Mouse (Mus musculus): ENCODE measurements around the gene Kitl. TPM values are rescaled to one million over a fixed set of nuclear protein-coding genes. Genes with fewer than 3 reads are reported as not detected.

Gene Kitl
- polyA plus RNA-seq, 1 experiment from 2014 or later, result 43.4 TPM

DNA sequence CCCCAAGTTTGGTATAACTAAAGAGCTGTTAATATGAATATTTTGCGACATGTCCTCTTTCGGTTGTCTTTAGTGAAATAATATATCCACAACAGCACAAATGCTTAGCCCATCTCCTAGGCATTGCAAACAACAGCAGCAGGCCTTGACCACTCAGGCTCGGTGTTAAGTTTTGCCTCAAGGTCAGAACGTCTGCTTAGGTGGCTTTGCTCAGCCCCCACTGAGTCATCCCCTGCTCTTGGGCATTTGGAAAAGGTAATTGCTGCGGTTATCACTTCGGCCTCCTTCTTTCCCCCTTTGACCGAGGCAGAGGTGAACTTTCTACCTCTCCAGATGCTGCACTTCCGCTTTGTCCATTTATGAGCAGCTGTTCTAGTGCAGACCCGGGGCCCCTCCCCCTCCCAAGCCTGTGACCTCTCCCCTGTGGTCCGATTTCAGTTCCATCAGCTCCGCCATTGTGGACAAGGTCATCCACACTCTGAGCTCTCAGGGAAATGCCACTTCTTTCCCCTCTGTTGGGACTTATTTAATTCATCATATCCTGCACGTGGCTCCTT lies 23.0 kb downstream of the Kitl start:
- Histone ChIP-seq H3K27ac (ENCODE audit: low read length) (no peak overlapping the region), H3K27me3 (replicated peaks; ENCODE audit: control insufficient read depth, insufficient read depth, low read length) (no peaks in the 10 kb centered on the region), H3K4me1 (replicated peaks; ENCODE audit: control insufficient read depth, insufficient read depth, low read length) (no peaks in the 10 kb centered on the region), H3K9ac (replicated peaks; ENCODE audit: low read depth, low read length) (no peak overlapping the region), H3K36me3 (ENCODE audit: control insufficient read depth, insufficient read depth) (no peaks in the 10 kb centered on the region), H3K9me3 (ENCODE audit: control insufficient read depth, low read length) (no peaks in the 10 kb centered on the region), H3K4me2 (ENCODE audit: low read length) (no peak overlapping the region), H3K4me3 (replicated peaks; ENCODE audit: low read length) (no peak overlapping the region)
- ATAC-seq, result no peak
- WGBS, result 86% methylated on average over 12 of the region's 12 CpGs

DNA sequence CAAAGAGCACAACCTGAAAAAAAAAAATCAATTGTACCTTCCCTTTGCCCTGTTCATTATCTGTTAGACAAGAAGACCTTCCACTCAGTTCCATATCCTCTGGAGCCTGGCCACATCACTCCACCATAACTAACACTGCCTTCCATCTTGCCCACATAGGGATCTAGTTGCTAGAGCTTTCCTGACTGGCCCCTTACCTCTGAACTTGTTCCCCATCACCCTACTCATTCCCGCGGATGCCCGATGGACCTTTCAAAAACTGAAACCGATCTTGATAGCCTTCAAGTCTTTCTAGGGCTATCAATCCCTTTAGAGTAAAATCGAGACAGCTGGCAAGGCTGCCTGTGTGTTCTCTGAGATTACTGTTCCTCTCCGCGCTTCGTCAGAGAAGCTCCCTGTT lies 23.6 kb downstream of the Kitl start:
- Histone ChIP-seq H3K36me3 (ENCODE audit: control insufficient read depth, insufficient read depth) (no peaks in the 10 kb centered on the region), H3K4me3 (replicated peaks; ENCODE audit: low read length) (no peak overlapping the region), H3K4me1 (replicated peaks; ENCODE audit: control insufficient read depth, insufficient read depth, low read length) (no peaks in the 10 kb centered on the region), H3K4me2 (ENCODE audit: low read length) (no peak overlapping the region), H3K27me3 (replicated peaks; ENCODE audit: control insufficient read depth, insufficient read depth, low read length) (no peaks in the 10 kb centered on the region), H3K9ac (replicated peaks; ENCODE audit: low read depth, low read length) (no peak overlapping the region), H3K9me3 (ENCODE audit: control insufficient read depth, low read length) (no peaks in the 10 kb centered on the region), H3K27ac (ENCODE audit: low read length) (no peak overlapping the region)
- 93% methylated on average over 8 of the region's 8 CpGs for WGBS
- ATAC-seq, result no peak

DNA sequence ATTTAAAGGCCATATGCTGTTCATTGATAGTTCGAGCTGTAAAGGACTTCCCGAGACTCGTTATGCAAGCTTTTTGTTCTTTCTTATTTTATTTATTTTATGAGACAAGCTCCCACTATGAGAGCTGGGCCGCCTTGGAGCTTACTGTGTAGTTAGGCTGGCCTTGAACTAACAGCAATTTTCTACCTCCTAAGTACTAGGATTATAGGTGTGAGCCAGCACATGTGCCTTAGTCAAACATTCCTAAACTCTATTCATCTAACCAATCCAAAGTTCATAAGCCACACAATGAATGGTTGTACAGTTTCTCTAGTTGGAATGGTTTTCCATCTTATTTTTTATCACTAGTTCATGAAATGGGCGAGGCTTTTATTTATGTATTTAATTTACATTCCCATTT lies 28.3 kb downstream of the Kitl start:
- Histone ChIP-seq H3K27ac (ENCODE audit: low read length) (no peak overlapping the region), H3K27me3 (replicated peaks; ENCODE audit: control insufficient read depth, insufficient read depth, low read length) (no peaks in the 10 kb centered on the region), H3K4me3 (replicated peaks; ENCODE audit: low read length) (no peak overlapping the region), H3K4me1 (replicated peaks; ENCODE audit: control insufficient read depth, insufficient read depth, low read length) (no peaks in the 10 kb centered on the region), H3K9ac (replicated peaks; ENCODE audit: low read depth, low read length) (no peak overlapping the region), H3K4me2 (ENCODE audit: low read length) (no peak overlapping the region), H3K9me3 (ENCODE audit: control insufficient read depth, low read length) (no peaks in the 10 kb centered on the region), H3K36me3 (ENCODE audit: control insufficient read depth, insufficient read depth) (no peaks in the 10 kb centered on the region)
- no peak for ATAC-seq
- 81% methylated on average over 5 of the region's 5 CpGs for WGBS

DNA sequence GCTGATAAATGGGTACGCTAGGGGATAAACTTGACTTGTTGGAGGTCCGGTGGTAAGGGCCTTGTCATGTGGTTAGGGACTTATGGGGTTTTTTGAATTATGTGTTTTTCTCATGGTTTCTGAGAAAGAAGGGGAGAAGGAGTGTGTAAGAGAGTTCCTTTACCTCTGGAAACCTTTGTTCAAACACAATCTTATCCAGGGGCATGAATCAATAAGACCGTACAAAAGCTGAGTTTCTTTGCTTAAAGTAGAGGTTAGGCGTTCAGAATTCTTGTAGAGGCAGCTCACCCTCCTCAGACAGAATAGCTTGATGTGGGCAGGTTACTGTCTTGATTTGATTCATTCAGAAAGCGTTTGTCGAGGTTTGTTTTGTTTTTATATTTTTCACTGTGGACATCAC lies 28.7 kb downstream of the Kitl start:
- H3K9me3 ChIP-seq (ENCODE audit: control insufficient read depth, low read length), result no peaks in the 10 kb centered on the region
- H3K4me3 ChIP-seq (replicated peaks; ENCODE audit: low read length), result no peak overlapping the region
- no peaks in the 10 kb centered on the region for H3K27me3 ChIP-seq (replicated peaks; ENCODE audit: control insufficient read depth, insufficient read depth, low read length)
- H3K9ac ChIP-seq (replicated peaks; ENCODE audit: low read depth, low read length), result no peak overlapping the region
- no peak for ATAC-seq
- 93% methylated on average over 6 of the region's 6 CpGs for WGBS
- H3K4me2 ChIP-seq (ENCODE audit: low read length), result no peak overlapping the region
- H3K27ac ChIP-seq (ENCODE audit: low read length), result no peak overlapping the region
- no peaks in the 10 kb centered on the region for H3K36me3 ChIP-seq (ENCODE audit: control insufficient read depth, insufficient read depth)
- no peaks in the 10 kb centered on the region for H3K4me1 ChIP-seq (replicated peaks; ENCODE audit: control insufficient read depth, insufficient read depth, low read length)

DNA sequence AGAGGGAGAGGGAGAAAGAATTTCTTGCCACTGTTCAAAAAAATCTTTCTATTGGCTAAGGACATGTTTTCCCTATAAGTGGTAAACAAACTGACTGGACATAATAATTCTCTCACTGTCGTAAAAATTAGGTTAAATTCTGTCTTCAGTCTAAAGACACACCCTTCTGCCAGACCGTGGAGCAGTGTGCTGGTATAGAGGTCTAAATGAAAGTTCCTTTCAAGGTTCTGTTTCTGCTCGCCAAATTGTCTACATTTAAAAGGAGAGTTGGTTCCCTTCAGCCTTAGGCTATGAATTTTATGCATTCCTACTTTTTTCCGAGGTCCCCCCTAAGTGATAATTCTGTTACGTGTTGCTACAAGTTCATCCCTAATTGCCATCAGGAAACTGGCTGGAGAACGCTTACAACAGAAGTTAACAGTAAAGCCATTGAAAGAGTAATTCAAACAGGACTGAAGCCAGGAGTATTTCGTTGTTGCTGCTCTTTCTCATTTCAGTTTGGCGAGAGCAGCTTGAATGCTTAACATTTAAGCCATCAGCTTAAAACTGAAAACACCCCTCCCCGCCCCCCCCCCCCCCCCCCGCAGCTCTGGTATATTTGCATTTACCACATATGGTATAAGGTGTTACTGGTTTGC lies 35.8 kb downstream of the Kitl start:
- 13% methylated on average over 10 of the region's 10 CpGs for WGBS
- Histone ChIP-seq H3K27ac (ENCODE audit: low read length) (no peak overlapping the region), H3K36me3 (ENCODE audit: control insufficient read depth, insufficient read depth) (no peaks in the 10 kb centered on the region), H3K9me3 (ENCODE audit: control insufficient read depth, low read length) (no peaks in the 10 kb centered on the region), H3K9ac (replicated peaks; ENCODE audit: low read depth, low read length) (no peak overlapping the region), H3K4me3 (replicated peaks; ENCODE audit: low read length) (no peak overlapping the region), H3K4me2 (ENCODE audit: low read length) (peak overlapping the region; percentile 25; the same call in 1 of the 2 replicates), H3K27me3 (replicated peaks; ENCODE audit: control insufficient read depth, insufficient read depth, low read length) (no peaks in the 10 kb centered on the region), H3K4me1 (replicated peaks; ENCODE audit: control insufficient read depth, insufficient read depth, low read length) (peaks cover 20% of the 10 kb centered on the region)
- peak; percentile 61 for ATAC-seq

DNA sequence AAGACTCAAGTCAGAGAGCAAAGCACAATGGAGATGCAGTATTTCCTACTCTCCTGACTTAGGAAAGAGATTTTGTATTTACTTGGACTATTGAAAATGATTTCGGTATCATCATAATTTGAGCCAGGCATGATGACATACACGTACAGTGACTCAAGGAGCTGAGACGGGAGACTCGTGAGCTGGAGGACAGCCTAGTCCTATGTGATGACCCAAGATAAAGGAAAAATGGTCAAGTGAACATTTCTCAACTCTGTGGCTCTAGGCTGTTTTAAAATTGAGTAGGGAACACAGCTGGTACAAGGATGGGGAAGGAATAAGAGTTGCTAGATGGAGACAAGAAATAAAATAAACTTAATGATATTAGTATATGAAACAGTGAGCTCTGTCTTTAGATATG lies 37.0 kb downstream of the Kitl start:
- H3K9me3 ChIP-seq (ENCODE audit: control insufficient read depth, low read length), result no peaks in the 10 kb centered on the region
- H3K9ac ChIP-seq (replicated peaks; ENCODE audit: low read depth, low read length), result no peak overlapping the region
- no peak overlapping the region for H3K4me3 ChIP-seq (replicated peaks; ENCODE audit: low read length)
- H3K27me3 ChIP-seq (replicated peaks; ENCODE audit: control insufficient read depth, insufficient read depth, low read length), result no peaks in the 10 kb centered on the region
- H3K4me2 ChIP-seq (ENCODE audit: low read length), result no peak overlapping the region
- WGBS, result 93% methylated on average over 4 of the region's 4 CpGs
- no peak for ATAC-seq
- H3K27ac ChIP-seq (ENCODE audit: low read length), result no peak overlapping the region
- peaks cover 20% of the 10 kb centered on the region for H3K4me1 ChIP-seq (replicated peaks; ENCODE audit: control insufficient read depth, insufficient read depth, low read length)
- H3K36me3 ChIP-seq (ENCODE audit: control insufficient read depth, insufficient read depth), result no peaks in the 10 kb centered on the region

DNA sequence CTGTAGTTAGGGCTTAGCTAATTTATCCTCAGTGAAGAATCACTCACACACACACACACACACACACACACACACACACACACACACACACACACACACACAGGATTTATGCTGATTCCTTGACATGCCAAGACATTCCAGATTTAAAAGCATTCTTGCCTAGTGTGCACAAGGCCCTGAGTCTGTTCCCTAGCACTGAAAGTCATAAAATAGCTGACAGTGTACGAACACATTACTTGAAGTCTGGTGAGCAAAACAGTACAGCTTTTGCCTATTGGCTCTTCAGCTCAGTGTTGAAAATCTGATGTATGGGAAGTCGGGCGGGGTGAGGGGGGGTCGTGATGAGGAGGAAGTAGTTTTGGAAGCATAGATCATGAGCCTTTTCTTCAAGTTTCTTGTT lies 37.5 kb downstream of the Kitl start:
- Histone ChIP-seq H3K27me3 (replicated peaks; ENCODE audit: control insufficient read depth, insufficient read depth, low read length) (no peaks in the 10 kb centered on the region), H3K27ac (ENCODE audit: low read length) (no peak overlapping the region), H3K36me3 (ENCODE audit: control insufficient read depth, insufficient read depth) (no peaks in the 10 kb centered on the region), H3K4me3 (replicated peaks; ENCODE audit: low read length) (no peak overlapping the region), H3K4me2 (ENCODE audit: low read length) (no peak overlapping the region), H3K4me1 (replicated peaks; ENCODE audit: control insufficient read depth, insufficient read depth, low read length) (peaks cover 20% of the 10 kb centered on the region), H3K9ac (replicated peaks; ENCODE audit: low read depth, low read length) (no peak overlapping the region), H3K9me3 (ENCODE audit: control insufficient read depth, low read length) (no peaks in the 10 kb centered on the region)
- WGBS, result 82% methylated on average over 4 of the region's 4 CpGs
- ATAC-seq, result 0 out of 2 replicates have a peak, but pooled peaks have one; percentile 27

DNA sequence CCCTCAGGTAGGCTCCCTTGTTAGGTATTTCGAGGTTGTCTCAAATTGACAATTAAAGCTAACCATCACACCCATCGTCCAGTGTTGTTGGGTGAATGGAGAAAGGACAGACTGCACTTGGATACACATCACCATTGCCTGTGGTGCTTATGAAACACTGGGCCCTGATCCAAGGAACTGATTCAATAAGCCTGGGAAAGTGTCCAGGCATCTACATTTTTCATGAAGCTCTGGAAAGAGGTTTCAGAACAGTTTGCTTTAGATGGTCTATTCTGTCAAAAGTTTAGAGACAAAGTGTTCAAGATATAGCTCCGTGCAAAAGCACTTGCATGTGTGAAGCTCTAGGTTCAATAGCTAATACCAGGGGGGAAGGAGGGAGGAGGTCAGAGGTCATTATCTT lies 38.6 kb downstream of the Kitl start:
- no peaks in the 10 kb centered on the region for H3K27me3 ChIP-seq (replicated peaks; ENCODE audit: control insufficient read depth, insufficient read depth, low read length)
- no peak overlapping the region for H3K4me2 ChIP-seq (ENCODE audit: low read length)
- H3K36me3 ChIP-seq (ENCODE audit: control insufficient read depth, insufficient read depth), result no peaks in the 10 kb centered on the region
- no peak overlapping the region for H3K9ac ChIP-seq (replicated peaks; ENCODE audit: low read depth, low read length)
- no peak overlapping the region for H3K27ac ChIP-seq (ENCODE audit: low read length)
- WGBS, result 56% methylated on average over 3 of the region's 3 CpGs
- H3K4me1 ChIP-seq (replicated peaks; ENCODE audit: control insufficient read depth, insufficient read depth, low read length), result peaks cover 20% of the 10 kb centered on the region
- H3K9me3 ChIP-seq (ENCODE audit: control insufficient read depth, low read length), result no peaks in the 10 kb centered on the region
- ATAC-seq, result no peak
- H3K4me3 ChIP-seq (replicated peaks; ENCODE audit: low read length), result no peak overlapping the region

DNA sequence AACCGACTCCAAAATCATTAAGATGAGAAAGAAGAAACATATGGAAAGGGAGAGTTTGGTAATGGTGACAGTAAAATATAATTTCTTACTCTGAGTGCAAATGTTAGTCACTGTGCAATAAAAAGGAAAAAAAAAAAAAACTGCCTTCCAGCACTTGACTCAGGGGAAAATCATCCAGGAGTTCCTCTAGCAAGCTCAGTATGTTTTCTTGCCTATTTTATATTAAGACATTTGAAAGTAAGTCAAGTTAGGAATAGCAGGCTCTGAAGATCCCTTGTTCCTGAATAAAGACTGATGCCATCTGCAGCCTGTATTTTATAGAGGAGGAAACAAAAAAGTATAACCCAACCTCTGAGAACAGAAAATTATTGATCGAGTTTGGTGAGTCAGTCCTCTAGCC lies 39.7 kb downstream of the Kitl start:
- Histone ChIP-seq H3K36me3 (ENCODE audit: control insufficient read depth, insufficient read depth) (no peaks in the 10 kb centered on the region), H3K27ac (ENCODE audit: low read length) (no peak overlapping the region), H3K4me1 (replicated peaks; ENCODE audit: control insufficient read depth, insufficient read depth, low read length) (peaks cover 20% of the 10 kb centered on the region), H3K4me2 (ENCODE audit: low read length) (no peak overlapping the region), H3K9me3 (ENCODE audit: control insufficient read depth, low read length) (no peaks in the 10 kb centered on the region), H3K27me3 (replicated peaks; ENCODE audit: control insufficient read depth, insufficient read depth, low read length) (no peaks in the 10 kb centered on the region), H3K9ac (replicated peaks; ENCODE audit: low read depth, low read length) (no peak overlapping the region), H3K4me3 (replicated peaks; ENCODE audit: low read length) (no peak overlapping the region)
- WGBS, result 88% methylated on average over 2 of the region's 2 CpGs
- no peak for ATAC-seq

Measured in forebrain, embryonic 16.5 days (tissue).